In genomic region chr9:32696717-32697116, GRCm38 (mm10) we compare ENCODE assay signal across 8 mouse cellular contexts.
DNase-seq lines count a peak whose midpoint lies in the region; ATAC-seq lines count a peak whose summit lies in the region.

No protein-coding gene starts in this region.

- ATAC-seq in embryonic facial prominence, embryonic 12.5 days (ENCODE audit: insufficient number of reproducible peaks, insufficient read depth, low FRiP score, low TSS enrichment) = peak; percentile 19; the same call in 1 of the 2 replicates
- no peak for ATAC-seq in midbrain, embryonic 12.5 days (ENCODE audit: low FRiP score, low read depth)

- H3K4me3 ChIP-seq in embryonic facial prominence, embryonic 12.5 days = peak overlapping the region; percentile 59
- H3K4me3 ChIP-seq in midbrain, embryonic 12.5 days = peak overlapping the region; percentile 55

- H3K9me3 ChIP-seq in embryonic facial prominence, embryonic 12.5 days = no peaks in the 10 kb centered on the region
- H3K9me3 ChIP-seq in midbrain, embryonic 12.5 days = no peaks in the 10 kb centered on the region

- peaks cover 26% of the 10 kb centered on the region for H3K4me1 ChIP-seq in embryonic facial prominence, embryonic 12.5 days
- H3K4me1 ChIP-seq in midbrain, embryonic 12.5 days = peaks cover 7% of the 10 kb centered on the region

- H3K27ac ChIP-seq in embryonic facial prominence, embryonic 12.5 days = peak overlapping the region; percentile 92
- H3K27ac ChIP-seq in midbrain, embryonic 12.5 days (replicated peaks) = no peak overlapping the region

- peaks cover 1% of the 10 kb centered on the region; the same call in 1 of the 2 replicates for H3K27me3 ChIP-seq in embryonic facial prominence, embryonic 12.5 days
- peaks cover 85% of the 10 kb centered on the region for H3K27me3 ChIP-seq in midbrain, embryonic 12.5 days

- peak overlapping the region; percentile 80 for H3K4me2 ChIP-seq in embryonic facial prominence, embryonic 12.5 days (replicated peaks)
- H3K4me2 ChIP-seq in midbrain, embryonic 12.5 days (replicated peaks) = peak overlapping the region; percentile 79

- 2% methylated on average over 7 of the region's 7 CpGs for WGBS in embryonic facial prominence, embryonic 12.5 days
- 13% methylated on average over 7 of the region's 7 CpGs for WGBS in midbrain, embryonic 12.5 days

- H3K36me3 ChIP-seq in embryonic facial prominence, embryonic 12.5 days = no peaks in the 10 kb centered on the region
- H3K36me3 ChIP-seq in midbrain, embryonic 12.5 days = no peaks in the 10 kb centered on the region

- peak overlapping the region; percentile 69 for H3K9ac ChIP-seq in embryonic facial prominence, embryonic 12.5 days
- H3K9ac ChIP-seq in midbrain, embryonic 12.5 days (replicated peaks) = 0 out of 2 replicates have a peak overlapping the region, but pooled peaks have one; percentile 43

- intact Hi-C loops in heart, postnatal 10 days (cut with DNase I) = loop anchor here (2.0 kb wide), 2 partner anchors 18 to 106 kb away; no protein-coding TSS in a partner anchor

- peak; percentile 48 for DNase-seq in right cerebral cortex, postnatal 14 days
- no peak for DNase-seq in right cerebral cortex, postnatal 25 days
- peak; percentile 80 to 82 for DNase-seq in heart, postnatal 10 days
- peak; percentile 74 to 84 for DNase-seq in kidney, postnatal 36 days
- DNase-seq in layer of hippocampus, adult 9-11 months = no peak
- DNase-seq in cerebellum, postnatal 4 days (ENCODE audit: low spot score in 2 of 2) = no peak

Comparison
In these comparisons a context has a peak if more than half of its experiments do, and no peak if none do; other contexts are left out.
1. DNase-seq: peak in right cerebral cortex, postnatal 14 days (single experiment), heart, postnatal 10 days (2 of 2) and kidney, postnatal 36 days (2 of 2); none in right cerebral cortex, postnatal 25 days (single experiment), layer of hippocampus, adult 9-11 months (single experiment) and cerebellum, postnatal 4 days (0 of 2).